Mouse (Mus musculus) spleen, postnatal 14 days (tissue): ENCODE measurements around the gene D5Ertd577e.
"Not testable (repeated sequence)": the region's sequence is repeated elsewhere in the genome, so short reads cannot be mapped to it uniquely, and the experiment has no call there.

ENCODE experiments used
- DNase-seq, 2 experiments: peaks; one replicate each; pipeline ENCODE4 v3.0.0; 2021 to 2022; ENCODE audit warnings: low spot score in 2 of 2

The D5Ertd577e gene

DNA sequence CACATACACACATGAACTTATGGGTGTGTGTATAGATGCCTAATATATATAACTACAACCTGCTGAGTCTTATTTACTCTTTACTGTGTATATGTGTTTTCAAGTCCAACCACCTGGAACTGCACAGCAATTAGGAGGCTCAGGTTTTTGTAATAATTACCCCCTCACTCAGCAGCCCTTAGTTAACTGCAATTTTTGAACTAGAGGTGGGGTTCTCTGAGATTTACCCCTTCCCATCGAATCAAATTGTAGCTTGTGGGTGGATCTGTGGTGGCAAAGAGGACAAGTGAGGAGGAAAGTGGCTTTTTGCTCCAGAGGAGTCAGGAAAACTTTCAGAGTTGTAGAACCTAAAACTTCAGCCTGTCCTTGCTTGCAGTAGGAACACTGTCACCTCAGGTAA lies at the start of gene D5Ertd577e:
Gene D5Ertd577e, plus strand, starts transcription at position 301 of the 400 bp plus-strand sequence.
- not testable (repeated sequence) for DNase-seq

DNA sequence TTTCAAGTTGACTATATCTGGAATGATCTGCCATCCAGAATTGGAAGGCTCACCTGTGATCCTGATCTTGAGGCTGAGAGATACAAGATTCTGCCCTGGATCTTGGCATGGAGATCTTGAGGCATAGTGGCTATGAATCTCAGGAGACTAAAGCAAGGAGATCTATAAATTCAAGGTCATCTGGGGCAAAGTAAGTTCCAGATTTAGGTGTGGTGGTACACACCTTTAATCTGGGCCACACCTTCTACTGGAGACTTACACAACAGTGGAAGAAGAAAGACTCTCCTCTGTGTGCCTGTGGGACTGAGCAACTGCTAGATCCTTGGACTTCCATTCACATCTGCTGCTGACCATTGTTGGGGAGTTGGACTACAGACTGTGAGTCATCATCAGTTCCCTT lies 53.9 kb downstream of the D5Ertd577e start, which contains the start of gene Gm3286:
Gene Gm3286, plus strand, starts transcription at position 301 of the 400 bp plus-strand sequence.
- DNase-seq = not testable (repeated sequence)
